Mouse (Mus musculus): Measurements from ENCODE around the gene Iapp. TPM values are rescaled to one million over a fixed set of nuclear protein-coding genes. Genes with fewer than 3 reads are reported as not detected.
A peak's percentile ranks its signal among the peaks of the same experiment; 100 is the strongest.
"Not testable (repeated sequence)": the region's sequence is repeated elsewhere in the genome, so short reads cannot be mapped to it uniquely, and the experiment has no call there.

The Iapp gene
- polyA plus RNA-seq, 1 experiment from 2014 or later, result not detected

GRCm38 (mm10) chr6:142339576-142339975, 41.4 kb downstream of the Iapp start:
- no peak overlapping the region for H3K4me2 ChIP-seq
- no peak overlapping the region for H3K4me3 ChIP-seq (replicated peaks)
- H3K36me3 ChIP-seq, result no peaks in the 10 kb centered on the region
- H3K27ac ChIP-seq, result no peak overlapping the region
- H3K9me3 ChIP-seq, result no peaks in the 10 kb centered on the region
- ATAC-seq (ENCODE audit: insufficient number of reproducible peaks, insufficient read depth, low FRiP score, low TSS enrichment, low read depth), result no peak
- no peak overlapping the region for H3K9ac ChIP-seq (replicated peaks)
- no peaks in the 10 kb centered on the region for H3K27me3 ChIP-seq
- 49% methylated on average over 2 of the region's 2 CpGs for WGBS
- no peaks in the 10 kb centered on the region for H3K4me1 ChIP-seq (replicated peaks)

DNA sequence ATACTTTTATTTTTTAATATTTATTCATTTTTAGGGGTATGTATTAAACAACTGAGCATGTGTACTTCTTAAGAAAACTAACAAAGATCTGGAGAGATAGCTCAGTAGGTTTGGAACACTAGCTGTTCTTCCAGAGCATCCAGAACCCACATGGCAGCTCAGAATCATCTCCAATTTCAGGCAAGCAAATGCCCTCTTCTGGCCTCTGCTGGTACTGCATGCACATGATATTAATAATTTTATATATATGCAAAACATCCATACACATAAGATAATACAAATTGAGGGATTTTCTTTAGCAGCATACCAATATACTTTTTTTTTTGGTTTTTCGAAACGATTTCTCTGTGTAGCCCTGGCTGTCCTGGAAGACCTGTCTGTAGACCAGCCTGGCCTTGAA, 45.3 kb downstream of the Iapp start:
- 66% methylated on average over 2 of the region's 2 CpGs for WGBS
- Histone ChIP-seq H3K27ac (no peak overlapping the region), H3K9ac (replicated peaks) (no peak overlapping the region), H3K4me3 (replicated peaks) (no peak overlapping the region), H3K4me1 (replicated peaks) (peaks cover 9% of the 10 kb centered on the region; the same call in 1 of the 2 replicates), H3K36me3 (no peaks in the 10 kb centered on the region), H3K4me2 (no peak overlapping the region), H3K27me3 (no peaks in the 10 kb centered on the region), H3K9me3 (no peaks in the 10 kb centered on the region)
- no peak for ATAC-seq (ENCODE audit: insufficient number of reproducible peaks, insufficient read depth, low FRiP score, low TSS enrichment, low read depth)

GRCm38 (mm10) chr6:142345440-142346038, 47.3 kb downstream of the Iapp start, which contains the start of gene Pyroxd1:
Pyroxd1 (plus strand) TSS chr6:142345654.
- peak within 1 kb of the TSS; percentile 69; the same call in 1 of the 2 replicates for H3K27ac ChIP-seq
- H3K4me2 ChIP-seq, result peak within 1 kb of the TSS; percentile 58
- peak; percentile 93 for ATAC-seq (ENCODE audit: insufficient number of reproducible peaks, insufficient read depth, low FRiP score, low TSS enrichment, low read depth)
- WGBS, result under 1% methylated on average over 48 of the region's 48 CpGs
- H3K4me3 ChIP-seq (replicated peaks), result peak within 1 kb of the TSS; percentile 65
- H3K9ac ChIP-seq (replicated peaks), result peak within 1 kb of the TSS; percentile 55
- H3K36me3 ChIP-seq, result peaks cover 9% of the 10 kb centered on the region; the same call in 1 of the 2 replicates
- H3K4me1 ChIP-seq (replicated peaks), result peaks cover 9% of the 10 kb centered on the region; the same call in 1 of the 2 replicates
- no peaks in the 10 kb centered on the region for H3K9me3 ChIP-seq
- no peaks in the 10 kb centered on the region for H3K27me3 ChIP-seq

DNA sequence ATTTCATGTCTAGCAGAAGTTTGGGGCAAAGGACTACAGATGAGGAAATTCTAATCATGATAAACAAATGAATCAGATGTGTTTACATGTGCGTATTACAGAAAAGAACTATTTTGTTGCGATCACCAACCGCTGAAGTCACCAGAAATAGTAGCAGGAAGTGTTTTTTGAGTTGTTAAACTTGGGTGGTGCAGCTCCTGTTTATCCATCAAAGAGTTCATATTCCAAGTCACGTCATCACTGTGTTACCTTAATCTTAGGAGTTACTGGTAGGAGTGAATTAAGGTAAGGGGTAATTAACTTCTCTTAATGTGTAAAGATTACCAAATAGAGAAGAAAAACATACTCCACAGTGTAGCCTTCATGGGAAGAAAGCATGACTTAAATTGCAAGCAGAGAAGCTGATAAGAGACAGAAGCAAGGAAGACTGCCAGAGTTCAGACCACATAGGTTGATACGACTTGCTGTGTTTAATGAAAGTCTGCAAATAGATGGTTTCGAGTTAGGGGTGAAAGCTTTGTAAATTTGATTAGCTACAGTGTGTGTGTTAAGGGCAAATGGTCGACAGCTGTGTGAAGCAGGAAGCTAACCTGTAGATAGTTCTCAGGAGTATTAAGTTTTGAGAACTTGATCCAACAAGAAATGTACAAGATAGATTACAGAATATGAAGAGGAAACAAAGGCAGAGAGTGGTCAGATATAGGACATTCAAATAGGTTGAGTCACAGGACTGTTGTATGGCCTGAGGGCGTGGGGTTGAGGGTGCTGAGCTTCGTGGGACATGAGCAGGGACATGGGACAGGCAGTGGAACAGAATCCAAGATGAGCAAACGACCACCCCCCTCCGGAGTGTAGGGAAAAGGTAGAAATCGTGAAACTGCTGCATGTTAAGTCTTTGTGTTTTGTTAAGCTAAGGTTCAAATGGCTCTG, 48.2 kb downstream of the Iapp start:
- Histone ChIP-seq H3K4me1 (replicated peaks) (peaks cover 9% of the 10 kb centered on the region; the same call in 1 of the 2 replicates), H3K9ac (replicated peaks) (peak overlapping the region; percentile 55), H3K4me3 (replicated peaks) (peak overlapping the region; percentile 65), H3K4me2 (peak overlapping the region; percentile 58), H3K36me3 (peaks cover 18% of the 10 kb centered on the region), H3K27ac (no peak overlapping the region), H3K27me3 (no peaks in the 10 kb centered on the region), H3K9me3 (no peaks in the 10 kb centered on the region)
- 53% methylated on average over 12 of the region's 12 CpGs for WGBS
- no peak for ATAC-seq (ENCODE audit: insufficient number of reproducible peaks, insufficient read depth, low FRiP score, low TSS enrichment, low read depth)

- Histone ChIP-seq H3K4me2 (no peak overlapping the region), H3K36me3 (peaks cover 28% of the 10 kb centered on the region), H3K9ac (replicated peaks) (no peak overlapping the region), H3K27me3 (no peaks in the 10 kb centered on the region), H3K4me3 (replicated peaks) (no peak overlapping the region), H3K4me1 (replicated peaks) (peaks cover 9% of the 10 kb centered on the region; the same call in 1 of the 2 replicates), H3K27ac (no peak overlapping the region), H3K9me3 (no peaks in the 10 kb centered on the region)
- no peak for ATAC-seq (ENCODE audit: insufficient number of reproducible peaks, insufficient read depth, low FRiP score, low TSS enrichment, low read depth)
- 90% methylated on average over 11 of the region's 11 CpGs for WGBS
These were observed 49.5 kb downstream of the Iapp start for GRCm38 (mm10) chr6:142347431-142348385.

DNA sequence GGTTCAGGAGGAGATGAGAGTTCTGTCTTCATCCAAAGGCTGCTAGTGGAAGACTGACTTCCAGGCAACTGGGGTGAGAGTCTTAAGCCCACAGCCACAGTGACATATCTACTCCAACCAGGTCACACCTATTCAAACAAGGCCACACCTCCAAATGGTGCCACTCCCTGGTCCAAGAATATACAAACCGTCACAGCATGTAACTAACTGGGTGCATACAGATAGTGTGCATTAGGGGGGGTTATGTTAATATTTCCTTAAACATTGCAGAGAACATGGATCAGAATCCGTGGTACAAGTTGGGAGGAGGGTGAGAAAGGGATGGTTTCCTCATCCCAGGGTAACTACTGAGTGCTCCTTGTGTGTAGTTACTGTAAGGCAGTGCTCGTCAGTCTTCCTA, 53.9 kb downstream of the Iapp start:
- not testable (repeated sequence) for H3K9me3 ChIP-seq; H3K4me3 ChIP-seq (replicated peaks); H3K27me3 ChIP-seq; ATAC-seq (ENCODE audit: insufficient number of reproducible peaks, insufficient read depth, low FRiP score, low TSS enrichment, low read depth); H3K4me2 ChIP-seq; H3K9ac ChIP-seq (replicated peaks); H3K27ac ChIP-seq; H3K4me1 ChIP-seq (replicated peaks)
- H3K36me3 ChIP-seq, result peaks cover 54% of the 10 kb centered on the region
- WGBS, result 93% methylated on average over 3 of the region's 3 CpGs

Other genes starting within 250 kb of the Iapp start
- gene Slco1a6, start 89.9 kb upstream of the Iapp start, polyA plus RNA-seq (2016; fragmentation: Nextera tagmentation; extraction: Ambion mirVana), result not detected in 2 replicates
- not detected in 2 replicates for gene Slco1a5, start 24.6 kb downstream of the Iapp start, polyA plus RNA-seq (2016; fragmentation: Nextera tagmentation; extraction: Ambion mirVana)
- gene Pyroxd1, start 47.2 kb downstream of the Iapp start, polyA plus RNA-seq (2016; fragmentation: Nextera tagmentation; extraction: Ambion mirVana), result 17.1 and 17.6 TPM in 2 replicates
- 29.7 and 32.2 TPM in 2 replicates for gene Recql, start 88.7 kb downstream of the Iapp start, polyA plus RNA-seq (2016; fragmentation: Nextera tagmentation; extraction: Ambion mirVana)
- gene Golt1b, start 88.8 kb downstream of the Iapp start, polyA plus RNA-seq (2016; fragmentation: Nextera tagmentation; extraction: Ambion mirVana), result 116 and 118 TPM in 2 replicates
- 1.2 and 1.7 TPM in 2 replicates for gene Spx, start 115.0 kb downstream of the Iapp start, polyA plus RNA-seq (2016; fragmentation: Nextera tagmentation; extraction: Ambion mirVana)
- not detected in 2 replicates for gene Gys2, start 174.7 kb downstream of the Iapp start, polyA plus RNA-seq (2016; fragmentation: Nextera tagmentation; extraction: Ambion mirVana)
- 480 and 486 TPM in 2 replicates for gene Ldhb, start 209.5 kb downstream of the Iapp start, polyA plus RNA-seq (2016; fragmentation: Nextera tagmentation; extraction: Ambion mirVana)